Mouse (Mus musculus) C2C12 (cell line): Measurements from ENCODE around the gene Ophn1.

Experiments used
- CEBPB ChIP-seq: IDR thresholded peaks from one replicate; pipeline ENCODE4 v1.6.1; 2011; ENCODE audit warnings: low read depth, mild to moderate bottlenecking, control low read depth, moderate library complexity
- CTCF ChIP-seq: IDR thresholded peaks from one replicate; pipeline ENCODE4 v1.5.1; 2011; ENCODE audit not compliant: control insufficient read depth, insufficient read depth, insufficient read length
- MAX ChIP-seq: IDR thresholded peaks from one replicate; pipeline ENCODE4 v1.6.1; 2011; ENCODE audit warnings: mild to moderate bottlenecking, control low read depth

DNA sequence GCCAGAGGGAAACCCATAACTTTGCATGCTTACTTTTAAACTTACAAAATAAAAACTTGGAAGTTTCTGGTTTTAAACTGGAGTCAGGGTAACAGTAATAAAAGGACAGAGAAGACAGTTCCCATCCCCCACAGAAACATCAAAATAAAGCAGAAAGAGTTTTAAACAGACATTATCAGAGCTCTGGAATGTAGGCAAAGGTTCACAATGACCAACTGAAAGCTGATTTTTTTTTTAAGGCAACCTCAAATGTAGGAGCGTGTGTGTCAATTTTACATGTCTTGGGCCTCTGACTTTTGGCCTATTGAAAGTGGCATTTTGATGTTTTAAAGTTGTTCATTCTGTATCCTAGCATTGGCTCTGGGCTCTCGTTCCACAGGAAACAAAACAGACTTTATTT is 49.2 kb downstream of the Ophn1 start:
- TF ChIP-seq CTCF (no peak), MAX (no peak), CEBPB (no peak)
